Mouse (Mus musculus): Measurements from ENCODE around the gene Abhd4.

Abhd4 gene

DNA sequence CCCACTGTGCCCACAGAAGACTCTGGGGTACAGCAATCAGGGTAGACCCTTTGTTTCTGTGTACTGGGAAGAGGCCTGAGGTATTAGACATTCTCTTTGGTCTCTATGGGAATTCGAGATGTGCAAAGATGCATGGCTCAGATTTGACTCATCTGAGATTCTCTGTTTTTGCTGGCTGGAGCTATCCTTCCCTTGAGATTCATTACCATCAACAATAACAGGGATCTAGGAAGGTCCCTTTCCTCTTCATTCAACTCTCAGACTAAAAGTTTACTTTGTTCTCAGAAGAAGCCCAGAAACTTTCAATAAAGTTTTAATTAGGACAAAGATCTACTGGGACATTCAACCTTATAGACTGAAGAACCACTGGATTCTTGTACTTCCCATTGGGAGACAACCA is 30.9 kb downstream of the Abhd4 start, which contains the start of gene Olfr49:
Gene Olfr49, minus strand, starts transcription at position 101 of the 400 bp plus-strand sequence.
- no peak for DNase-seq

DNA sequence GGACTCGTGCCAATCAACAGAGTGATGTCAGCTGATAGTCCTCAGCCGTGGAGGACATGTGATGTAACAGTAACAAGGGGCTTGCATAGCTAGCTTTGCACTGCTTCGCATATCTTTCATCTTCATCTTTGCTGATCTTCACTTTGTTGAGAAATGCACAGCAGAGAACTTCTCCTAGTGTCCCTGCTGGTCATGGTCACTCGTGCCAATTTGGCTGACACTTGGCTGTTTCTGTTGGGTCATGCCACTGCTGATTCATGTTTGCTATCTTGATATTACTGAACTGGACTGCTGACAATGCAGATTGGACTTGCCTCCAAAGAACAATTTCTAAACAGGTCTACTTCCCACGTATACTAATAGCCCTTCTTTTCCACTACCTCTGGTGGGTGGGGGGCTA is 46.1 kb downstream of the Abhd4 start:
- DNase-seq = no peak

DNA sequence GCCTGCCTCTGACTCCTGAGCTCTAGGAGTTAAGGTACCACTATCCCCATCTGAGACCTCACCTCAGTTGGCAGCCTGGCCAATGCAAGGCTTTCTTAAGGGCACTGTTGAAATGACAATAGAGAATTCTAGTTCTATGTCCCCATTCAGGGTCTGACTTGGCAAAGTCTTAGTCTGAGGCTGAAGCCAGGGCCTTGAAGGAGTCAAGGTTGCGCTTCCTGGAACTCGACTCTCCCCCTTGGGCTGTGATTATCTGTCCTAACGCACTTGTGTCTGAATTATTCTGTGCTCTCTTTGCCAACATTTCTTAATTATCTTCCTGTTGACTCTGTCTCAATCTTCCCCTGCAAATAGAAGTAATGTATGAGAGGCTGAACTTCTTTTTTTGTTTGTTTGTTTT is 46.7 kb downstream of the Abhd4 start:
- DNase-seq = no peak

DNA sequence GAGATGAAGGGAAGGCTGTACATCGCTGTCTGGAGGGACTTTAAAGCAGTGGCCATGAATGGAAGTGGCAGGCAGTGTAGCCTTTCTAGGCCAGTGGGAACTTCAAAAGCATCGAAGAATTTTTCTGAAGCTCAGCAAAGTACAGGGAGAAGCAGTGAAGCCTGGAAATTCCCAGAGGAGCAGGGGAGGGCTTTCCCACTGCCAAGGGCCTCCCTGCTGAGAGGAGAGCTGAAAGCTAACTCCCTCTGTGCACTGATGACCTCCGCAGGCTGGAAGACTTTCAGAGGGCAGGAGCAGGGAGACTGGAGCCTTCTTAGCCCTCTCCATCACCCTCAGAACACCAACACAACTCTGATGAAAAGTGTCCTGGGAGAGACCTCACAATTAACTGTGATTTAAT is 57.8 kb downstream of the Abhd4 start:
- peak; percentile 11 for DNase-seq

All from kidney, postnatal 10 days (tissue).